Comparison of ENCODE assay signal across 33 mouse cellular contexts in genomic region chr1:134101593-134101992, GRCm38 (mm10). TPM values are rescaled to one million over a fixed set of nuclear protein-coding genes. Genes with fewer than 3 reads are reported as not detected.
DNase-seq lines count a peak whose midpoint lies in the region; ATAC-seq and TF ChIP-seq lines count a peak whose summit lies in the region.
"Had no signal": no experiment of that assay in that cellular context is flagged by ENCODE, and none has a peak within 500 bp of the region (broad histone marks: within the 10 kb centered on the region; RNA-seq: fewer than 3 reads in every experiment).

No protein-coding gene starts in this region.

- TF ChIP-seq CTCF in stomach, postnatal 0 days (IDR thresholded peaks at IDR 0.05; ENCODE audit: low read depth): no peak

- peaks cover 48% of the 10 kb centered on the region for H3K4me1 ChIP-seq in hindbrain, embryonic 10.5 days (replicated peaks)
- peaks cover 32% of the 10 kb centered on the region for H3K4me1 ChIP-seq in hindbrain, embryonic 12.5 days
- H3K4me1 ChIP-seq in stomach, embryonic 16.5 days (ENCODE audit: control insufficient read depth, insufficient read depth, low read length): peaks cover 49% of the 10 kb centered on the region
- peaks cover 29% of the 10 kb centered on the region for H3K4me1 ChIP-seq in stomach, postnatal 0 days (replicated peaks; ENCODE audit: control insufficient read depth, insufficient read depth)

- H3K4me2 ChIP-seq in hindbrain, embryonic 12.5 days (replicated peaks): no peak overlapping the region
- H3K4me2 ChIP-seq in stomach, embryonic 16.5 days (ENCODE audit: low read depth, low read length): no peak overlapping the region
- no peak overlapping the region for H3K4me2 ChIP-seq in stomach, postnatal 0 days (replicated peaks; ENCODE audit: low read depth)
- peak overlapping the region; percentile 27 for H3K4me2 ChIP-seq in myocyte (ENCODE audit: low read depth)
- H3K4me2 ChIP-seq: forebrain, embryonic 12.5 days; heart, embryonic 13.5 days; intestine, embryonic 15.5 days; liver, embryonic 15.5 days; midbrain, embryonic 13.5 days; neural tube, embryonic 15.5 days had no signal

- no peak for TF ChIP-seq POLR2A in myocyte (IDR thresholded peaks at IDR 0.05; ENCODE audit: insufficient read length, low read depth)

- ATAC-seq in hindbrain, embryonic 12.5 days (ENCODE audit: low FRiP score): no peak
- ATAC-seq in stomach, embryonic 16.5 days (ENCODE audit: insufficient read depth, low FRiP score): no peak
- no peak for ATAC-seq in stomach, postnatal 0 days (ENCODE audit: low FRiP score, low TSS enrichment)
- ATAC-seq: activated CD4-positive, CD25-positive, alpha-beta regulatory T cell, adult 4 months; forebrain, postnatal 0 days; hindbrain, postnatal 0 days; intestine, embryonic 15.5 days; midbrain, embryonic 13.5 days had no signal

- no peaks in the 10 kb centered on the region for H3K79me2 ChIP-seq in myocyte (ENCODE audit: control insufficient read depth, insufficient read depth)

- WGBS in hindbrain, embryonic 10.5 days: 69% methylated on average over 3 of the region's 3 CpGs
- WGBS in hindbrain, embryonic 12.5 days: 76% methylated on average over 3 of the region's 3 CpGs
- 79% methylated on average over 3 of the region's 3 CpGs for WGBS in stomach, embryonic 16.5 days
- 75% methylated on average over 3 of the region's 3 CpGs for WGBS in stomach, postnatal 0 days

- TF ChIP-seq EP300 in stomach, postnatal 0 days (optimal IDR thresholded peaks at IDR 0.05): no peak

- no peak overlapping the region for H3ac ChIP-seq in myocyte (ENCODE audit: control insufficient read depth, insufficient read length)

- H3K36me3 ChIP-seq in hindbrain, embryonic 10.5 days: no peaks in the 10 kb centered on the region
- no peaks in the 10 kb centered on the region for H3K36me3 ChIP-seq in hindbrain, embryonic 12.5 days
- no peaks in the 10 kb centered on the region for H3K36me3 ChIP-seq in stomach, embryonic 16.5 days (ENCODE audit: control insufficient read depth, insufficient read depth, low read length)
- H3K36me3 ChIP-seq in stomach, postnatal 0 days (ENCODE audit: control insufficient read depth, insufficient read depth, low read length): no peaks in the 10 kb centered on the region
- H3K36me3 ChIP-seq in myocyte (ENCODE audit: control insufficient read depth, insufficient read depth): no peaks in the 10 kb centered on the region
- H3K36me3 ChIP-seq: forebrain, embryonic 12.5 days; heart, embryonic 13.5 days; intestine, embryonic 15.5 days; liver, embryonic 15.5 days; midbrain, embryonic 13.5 days; neural tube, embryonic 15.5 days had no signal

- DNase-seq in adrenal gland, adult 2 months: peak; percentile 49
- no peak for DNase-seq in adrenal gland, adult 18-20 months (ENCODE audit: low spot score in 2 of 2)
- no peak for DNase-seq in hindbrain, embryonic 10.5 days (ENCODE audit: low spot score)
- DNase-seq in stomach, postnatal 0 days (ENCODE audit: low spot score): no peak
- no peak for DNase-seq in gastrocnemius, postnatal 25 days
- DNase-seq: cerebellum, adult 2 months; cerebellum, postnatal 14 days; forebrain, postnatal 0 days; gastrocnemius, postnatal 14 days; heart, adult 18-20 months; heart, postnatal 10 days; kidney, adult 2 months; kidney, postnatal 4 days; layer of hippocampus, postnatal 36 days; left cerebral cortex, postnatal 4 days; right cerebral cortex, adult 18-20 months; spleen, adult 18-20 months; thymus, adult 2 months; thymus, postnatal 4 days had no signal

- H3K9me3 ChIP-seq in hindbrain, embryonic 10.5 days: no peaks in the 10 kb centered on the region
- H3K9me3 ChIP-seq in hindbrain, embryonic 12.5 days (replicated peaks): no peaks in the 10 kb centered on the region
- no peaks in the 10 kb centered on the region for H3K9me3 ChIP-seq in stomach, embryonic 16.5 days (replicated peaks; ENCODE audit: control insufficient read depth, low read length)
- no peaks in the 10 kb centered on the region for H3K9me3 ChIP-seq in stomach, postnatal 0 days (ENCODE audit: control insufficient read depth, low read length)
- H3K9me3 ChIP-seq: forebrain, embryonic 12.5 days; heart, embryonic 13.5 days; intestine, embryonic 15.5 days; liver, embryonic 15.5 days; megakaryocyte, embryonic 14.5 days; midbrain, embryonic 13.5 days; neural tube, embryonic 15.5 days had no signal

- H3K4me3 ChIP-seq in hindbrain, embryonic 10.5 days: no peak overlapping the region
- no peak overlapping the region for H3K4me3 ChIP-seq in hindbrain, embryonic 12.5 days
- H3K4me3 ChIP-seq in stomach, embryonic 16.5 days (replicated peaks; ENCODE audit: low read length): no peak overlapping the region
- H3K4me3 ChIP-seq in stomach, postnatal 0 days (ENCODE audit: low read depth, low read length): no peak overlapping the region
- no peak overlapping the region for H3K4me3 ChIP-seq in myocyte
- H3K4me3 ChIP-seq: forebrain, embryonic 12.5 days; heart, embryonic 13.5 days; intestine, embryonic 15.5 days; liver, embryonic 15.5 days; megakaryocyte, embryonic 14.5 days; midbrain, embryonic 13.5 days; neural tube, embryonic 15.5 days had no signal

- peak overlapping the region; percentile 56 for H3K27ac ChIP-seq in hindbrain, embryonic 10.5 days
- no peak overlapping the region for H3K27ac ChIP-seq in hindbrain, embryonic 12.5 days
- peak overlapping the region; percentile 98; the same call in 1 of the 2 replicates for H3K27ac ChIP-seq in stomach, embryonic 16.5 days (ENCODE audit: low read length)
- no peak overlapping the region for H3K27ac ChIP-seq in stomach, postnatal 0 days (replicated peaks)
- H3K27ac ChIP-seq: forebrain, embryonic 12.5 days; heart, embryonic 13.5 days; hindbrain, postnatal 0 days; intestine, embryonic 15.5 days; midbrain, embryonic 13.5 days; neural tube, embryonic 15.5 days had no signal

- H3K9ac ChIP-seq in hindbrain, embryonic 12.5 days: no peak overlapping the region
- H3K9ac ChIP-seq in stomach, embryonic 16.5 days (ENCODE audit: low read length): no peak overlapping the region
- no peak overlapping the region for H3K9ac ChIP-seq in stomach, postnatal 0 days (ENCODE audit: low read length)
- H3K9ac ChIP-seq: forebrain, embryonic 12.5 days; forebrain, postnatal 0 days; heart, embryonic 13.5 days; intestine, embryonic 15.5 days; liver, embryonic 15.5 days; midbrain, embryonic 13.5 days; neural tube, embryonic 15.5 days had no signal

- H3K27me3 ChIP-seq in hindbrain, embryonic 10.5 days (ENCODE audit: insufficient read depth, poor library complexity, severe bottlenecking): no peaks in the 10 kb centered on the region
- H3K27me3 ChIP-seq in hindbrain, embryonic 12.5 days: no peaks in the 10 kb centered on the region
- H3K27me3 ChIP-seq in stomach, embryonic 16.5 days (ENCODE audit: control insufficient read depth, insufficient read depth, low read length): no peaks in the 10 kb centered on the region
- H3K27me3 ChIP-seq in stomach, postnatal 0 days (ENCODE audit: control insufficient read depth, insufficient read depth, low read length): no peaks in the 10 kb centered on the region
- no peaks in the 10 kb centered on the region for H3K27me3 ChIP-seq in myocyte (ENCODE audit: control insufficient read depth, insufficient read depth, insufficient read length)
- H3K27me3 ChIP-seq: intestine, embryonic 15.5 days; midbrain, embryonic 13.5 days; neural tube, embryonic 15.5 days had no signal

TF ChIP-seq in myocyte, 11 proteins besides CTCF, POLR2A, EP300 and RAD21:
- TF ChIP-seq TCF12 (IDR thresholded peaks at IDR 0.05; ENCODE audit: insufficient read depth, poor library complexity, severe bottlenecking): no peak
- no peak for TF ChIP-seq MAX (IDR thresholded peaks at IDR 0.05; ENCODE audit: low read depth)
- no peak for TF ChIP-seq CEBPB (IDR thresholded peaks at IDR 0.05; ENCODE audit: insufficient read depth, poor library complexity, severe bottlenecking)
- TF ChIP-seq MYOG (IDR thresholded peaks at IDR 0.05; ENCODE audit: control insufficient read depth in 1 of 3, insufficient read depth in 1 of 3, insufficient read length in 2 of 3, low read depth in 2 of 3): no peak
- no peak for TF ChIP-seq MYOD1 (IDR thresholded peaks at IDR 0.05; ENCODE audit: control insufficient read depth in 1 of 3, insufficient read length in 2 of 3, low read depth in 2 of 3)
- TF ChIP-seq SRF (IDR thresholded peaks at IDR 0.05; ENCODE audit: control insufficient read depth, insufficient read length, low read depth): no peak
- TF ChIP-seq TCF3 (IDR thresholded peaks at IDR 0.05; ENCODE audit: insufficient read length, low read depth): no peak
- no peak for TF ChIP-seq REST (IDR thresholded peaks at IDR 0.05; ENCODE audit: insufficient read depth, insufficient read length)
- no peak for TF ChIP-seq USF1 (IDR thresholded peaks at IDR 0.05; ENCODE audit: low read depth)
- no peak for TF ChIP-seq POLR2AphosphoS2 (IDR thresholded peaks at IDR 0.05; ENCODE audit: insufficient read length, low read depth)
- TF ChIP-seq E2F4 (IDR thresholded peaks at IDR 0.05; ENCODE audit: insufficient read depth): no peak

RNA-seq across cellular contexts. Expression of gene Chit1, which starts 9.4 kb away (rescaled TPM):
- not detected for total RNA-seq in adrenal gland, adult 2 months (2021)
- 0.07 and 0.08 TPM in 2 replicates for polyA plus RNA-seq in adrenal gland, adult 2 months (2012; rRNA removed)
- not detected for total RNA-seq in adrenal gland, adult 18-20 months (2021)
- polyA plus RNA-seq in hindbrain, embryonic 10.5 days (2016; fragmentation: Nextera tagmentation; extraction: Ambion mirVana): not detected in 2 replicates
- polyA plus RNA-seq in hindbrain, embryonic 12.5 days (2016; fragmentation: Nextera tagmentation; extraction: Ambion mirVana): 0.13 TPM in 1 of 2 replicates, not detected in the other
- polyA plus RNA-seq in stomach, embryonic 16.5 days (2015; fragmentation: Nextera tagmentation; extraction: Ambion mirVana): 4.8 and 8.4 TPM in 2 replicates
- 38.5 and 45.1 TPM in 2 replicates for polyA plus RNA-seq in stomach, postnatal 0 days (2015; fragmentation: Nextera tagmentation; extraction: Ambion mirVana)
- 0.08 TPM for polyA plus RNA-seq in myocyte (2012; fragmentation: generic; extraction: Trizol)
- not detected for total RNA-seq in gastrocnemius, postnatal 25 days (2021)
- total RNA-seq: adrenal gland, postnatal 4 days; gastrocnemius, postnatal 14 days; heart, adult 18-20 months; heart, postnatal 10 days; hindbrain, postnatal 0 days; layer of hippocampus, postnatal 36 days had no signal
- polyA plus RNA-seq: activated CD4-positive, CD25-positive, alpha-beta regulatory T cell, adult 4 months; cerebellum, adult 2 months; forebrain, embryonic 12.5 days; hindbrain, embryonic 11.5 days; intestine, embryonic 15.5 days; kidney, adult 2 months had no signal

RNA-seq across cellular contexts. Expression of gene Btg2, which starts 22.7 kb away (rescaled TPM):
- 10 to 100 TPM; 20.3 to 55.2 TPM for total RNA-seq in adrenal gland, adult 2 months (2021)
- 18.9 and 25.1 TPM in 2 replicates for polyA plus RNA-seq in adrenal gland, adult 2 months (2012; rRNA removed)
- 10 to 100 TPM; 23.1 to 32.7 TPM for total RNA-seq in adrenal gland, adult 18-20 months (2021)
- polyA plus RNA-seq in hindbrain, embryonic 10.5 days (2016; fragmentation: Nextera tagmentation; extraction: Ambion mirVana): 100.0 and 117 TPM in 2 replicates
- polyA plus RNA-seq in hindbrain, embryonic 12.5 days (2016; fragmentation: Nextera tagmentation; extraction: Ambion mirVana): 90.4 and 105 TPM in 2 replicates
- 98.5 and 110 TPM in 2 replicates for polyA plus RNA-seq in stomach, embryonic 16.5 days (2015; fragmentation: Nextera tagmentation; extraction: Ambion mirVana)
- 85.9 and 96.8 TPM in 2 replicates for polyA plus RNA-seq in stomach, postnatal 0 days (2015; fragmentation: Nextera tagmentation; extraction: Ambion mirVana)
- polyA plus RNA-seq in myocyte (2012; fragmentation: generic; extraction: Trizol): 13.8 TPM
- 10 to 100 TPM; 15.1 to 27.0 TPM for total RNA-seq in gastrocnemius, postnatal 25 days (2021)

Comparison
In these comparisons a context has a peak if more than half of its experiments do, and no peak if none do; other contexts are left out.
1. H3K27ac ChIP-seq: peak in hindbrain, embryonic 10.5 days (single experiment) and stomach, embryonic 16.5 days (single experiment); none in hindbrain, embryonic 12.5 days (single experiment) and stomach, postnatal 0 days (single experiment).